Mouse (Mus musculus) ES-E14 (cell line): ENCODE measurements around the gene Tmem191c.

Source experiments
- CHD2 ChIP-seq: IDR thresholded peaks from 2 replicates; pipeline ENCODE4 v1.6.1; 2014; ENCODE audit warnings: mild to moderate bottlenecking, low read depth, low read length, inconsistent platforms
- HCFC1 ChIP-seq: IDR thresholded peaks from 2 replicates; pipeline ENCODE4 v1.6.1; 2012; ENCODE audit warnings: low read length, inconsistent platforms, borderline replicate concordance; ENCODE audit not compliant: insufficient read depth
- MAFK ChIP-seq: IDR thresholded peaks from 2 replicates; pipeline ENCODE4 v1.6.1; 2014; ENCODE audit warnings: mild to moderate bottlenecking, low read depth, low read length, inconsistent platforms; ENCODE audit not compliant: insufficient read depth
- ZNF384 ChIP-seq: IDR thresholded peaks from 2 replicates; pipeline ENCODE4 v1.6.1; 2012; ENCODE audit warnings: low read depth, low read length, inconsistent platforms

- TF ChIP-seq CHD2 (no peak), ZNF384 (no peak), HCFC1 (no peak), MAFK (no peak)
Measured at GRCm38 (mm10) chr16:17254005-17254597, 21.8 kb upstream of the Tmem191c start.
